13 mouse cellular contexts compared by ENCODE assay signal in the genomic region with DNA sequence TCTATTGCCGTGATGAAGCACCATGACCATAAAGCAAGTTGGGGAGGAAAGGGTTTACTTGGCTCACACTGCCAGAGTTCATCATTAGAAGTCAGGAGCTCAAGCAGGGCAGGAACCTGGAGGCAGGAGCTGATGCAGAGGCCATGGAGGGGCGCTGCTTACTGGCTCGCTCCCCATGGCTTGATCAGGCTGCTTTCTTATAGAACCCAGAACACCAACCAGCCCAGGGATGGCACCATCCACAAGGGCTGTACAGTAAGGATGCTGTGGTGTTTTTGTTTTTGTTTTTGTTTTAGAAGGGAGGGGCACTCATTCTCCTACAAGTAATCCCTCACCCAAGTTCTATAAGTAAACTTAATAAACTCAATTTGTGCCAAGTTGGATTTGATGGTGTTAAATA.
"Had no signal": no experiment of that assay in that cellular context is flagged by ENCODE, and none has a peak within 500 bp of the region (broad histone marks: within the 10 kb centered on the region; RNA-seq: fewer than 3 reads in every experiment).

No protein-coding gene starts in this region.

- ATAC-seq: intestine, embryonic 16.5 days; midbrain, embryonic 15.5 days had no signal

- DNase-seq: kidney, postnatal 14 days; liver, embryonic 13.5 days; liver, postnatal 0 days; lung, postnatal 36 days; thymus, adult 18-20 months; thymus, postnatal 14 days had no signal

- H3K4me3 ChIP-seq: left cerebral cortex, adult 2 months; limb, embryonic 10.5 days; liver, embryonic 13.5 days; lung, embryonic 15.5 days; midbrain, embryonic 10.5 days; midbrain, embryonic 15.5 days; neural tube, embryonic 12.5 days had no signal

- H3K4me1 ChIP-seq: midbrain, embryonic 15.5 days; neural tube, embryonic 12.5 days had no signal

- H3K36me3 ChIP-seq: limb, embryonic 10.5 days; liver, embryonic 13.5 days; lung, embryonic 15.5 days; midbrain, embryonic 10.5 days; midbrain, embryonic 15.5 days; neural tube, embryonic 12.5 days had no signal

- H3K9ac ChIP-seq: liver, embryonic 13.5 days; liver, postnatal 0 days; lung, embryonic 15.5 days; midbrain, embryonic 15.5 days; neural tube, embryonic 12.5 days had no signal

- H3K27ac ChIP-seq: left cerebral cortex, adult 2 months; limb, embryonic 10.5 days; liver, embryonic 13.5 days; midbrain, embryonic 15.5 days; neural tube, embryonic 12.5 days had no signal

- H3K27me3 ChIP-seq: liver, embryonic 13.5 days; lung, embryonic 15.5 days; midbrain, embryonic 15.5 days; neural tube, embryonic 12.5 days had no signal

- H3K9me3 ChIP-seq: limb, embryonic 10.5 days; liver, embryonic 13.5 days; lung, embryonic 15.5 days; midbrain, embryonic 10.5 days; midbrain, embryonic 15.5 days; neural tube, embryonic 12.5 days had no signal

- H3K4me2 ChIP-seq: liver, embryonic 13.5 days; lung, embryonic 15.5 days; midbrain, embryonic 15.5 days; neural tube, embryonic 12.5 days had no signal
